Mouse (Mus musculus): Measurements from ENCODE around the gene Gm7697.
"Not testable (repeated sequence)": the region's sequence is repeated elsewhere in the genome, so short reads cannot be mapped to it uniquely, and the experiment has no call there.

The Gm7697 gene

GRCm38 (mm10) chr8:69522876-69523275 is at the start of gene Gm7697:
Gm7697 (minus strand) TSS chr8:69522976.
- not testable (repeated sequence) for DNase-seq (ENCODE audit: low read depth, low spot score)

GRCm38 (mm10) chr8:69551249-69551648 is 28.5 kb upstream of the Gm7697 start:
- not testable (repeated sequence) for DNase-seq (ENCODE audit: low read depth, low spot score)

DNA sequence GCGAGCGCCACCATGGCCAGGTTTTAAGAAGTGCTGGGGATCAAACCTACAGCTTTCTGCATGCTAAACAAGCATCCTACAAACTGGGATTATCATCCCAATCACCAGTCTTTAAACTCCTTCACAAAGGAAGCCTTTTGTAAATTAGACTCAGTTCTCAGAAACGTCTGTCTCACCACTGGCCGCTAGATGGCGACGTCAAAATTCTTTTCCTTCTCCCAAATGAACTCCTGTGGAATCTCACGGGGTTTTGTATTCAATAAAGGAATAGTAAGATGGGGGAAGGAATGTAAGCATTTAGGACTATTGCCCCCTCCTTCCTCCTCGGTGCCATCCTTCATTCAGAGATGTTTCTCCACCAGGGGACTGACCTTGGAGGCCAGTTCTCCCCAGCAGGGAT is 26.8 kb upstream of the Gm7697 start:
- DNase-seq (ENCODE audit: low read depth, low spot score): peak; percentile 81

GRCm38 (mm10) chr8:69548114-69548513 is 25.3 kb upstream of the Gm7697 start:
- DNase-seq (ENCODE audit: low read depth, low spot score): not testable (repeated sequence)

DNA sequence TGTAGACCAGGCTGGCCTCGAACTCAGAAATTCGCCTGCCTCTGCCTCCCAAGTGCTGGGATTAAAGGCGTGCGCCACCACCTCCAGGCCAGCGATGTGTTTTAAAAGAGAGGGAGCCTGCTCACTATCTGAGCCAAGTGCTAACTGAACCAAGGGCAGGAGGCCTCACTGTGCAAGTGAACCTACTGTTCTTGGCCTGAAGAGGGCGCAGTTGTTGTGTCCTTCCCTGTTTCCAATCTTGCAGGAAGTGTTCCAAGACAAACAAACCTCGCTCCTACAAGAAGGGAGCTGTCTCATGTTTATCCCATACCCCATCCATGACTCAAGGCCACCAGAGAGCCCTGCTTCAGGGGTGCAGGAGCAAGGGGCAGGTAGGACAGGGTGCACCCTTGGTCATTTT is 24.4 kb upstream of the Gm7697 start:
- DNase-seq (ENCODE audit: low read depth, low spot score): peak; percentile 35

DNA sequence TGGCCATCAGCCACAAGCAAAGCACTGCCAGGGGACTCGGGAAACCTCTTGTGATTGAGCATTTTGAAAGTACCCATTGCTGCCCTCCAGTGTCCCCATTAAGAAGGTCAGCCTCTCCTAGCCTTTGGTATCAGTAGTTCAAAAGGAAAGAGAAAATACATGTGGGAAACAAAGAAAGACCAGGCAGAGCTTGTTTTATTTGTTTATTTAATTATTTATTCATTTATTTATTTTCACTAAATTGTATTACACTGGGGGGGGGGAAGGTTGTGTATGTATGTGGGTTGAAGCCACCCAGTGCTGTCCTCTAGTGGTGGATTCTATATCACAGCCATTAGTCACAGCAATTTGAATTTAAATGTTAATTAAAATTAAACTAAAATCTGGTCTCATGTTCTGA is 22.2 kb upstream of the Gm7697 start:
- DNase-seq (ENCODE audit: low read depth, low spot score): not testable (repeated sequence)

GRCm38 (mm10) chr8:69544511-69544910 is 21.7 kb upstream of the Gm7697 start:
- peak; percentile 10 for DNase-seq (ENCODE audit: low read depth, low spot score)

DNA sequence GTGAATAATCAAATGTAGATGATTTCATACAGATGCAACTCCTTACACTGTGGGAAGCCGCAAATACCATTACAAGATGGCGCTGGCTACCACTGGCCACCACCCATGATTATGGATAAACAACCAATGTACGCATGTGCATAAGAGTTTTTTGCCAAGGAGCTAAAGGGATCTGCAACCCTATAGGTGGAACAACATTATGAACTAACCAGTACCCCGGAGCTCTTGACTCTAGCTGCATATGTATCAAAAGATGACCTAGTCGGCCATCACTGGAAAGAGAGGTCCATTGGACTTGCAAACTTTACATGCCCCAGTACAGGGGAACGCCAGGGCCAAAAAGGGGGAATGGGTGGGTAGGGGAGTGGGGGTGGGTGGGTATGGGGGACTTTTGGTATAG is 21.2 kb upstream of the Gm7697 start:
- not testable (repeated sequence) for DNase-seq (ENCODE audit: low read depth, low spot score)

GRCm38 (mm10) chr8:69540764-69541163 is 18.0 kb upstream of the Gm7697 start:
- not testable (repeated sequence) for DNase-seq (ENCODE audit: low read depth, low spot score)

- DNase-seq (ENCODE audit: low read depth, low spot score): not testable (repeated sequence)
These were observed 17.6 kb upstream of the Gm7697 start for GRCm38 (mm10) chr8:69540331-69540730.

- DNase-seq (ENCODE audit: low read depth, low spot score): not testable (repeated sequence)
These were observed 47.8 kb downstream of the Gm7697 start for GRCm38 (mm10) chr8:69474946-69475345.

DNA sequence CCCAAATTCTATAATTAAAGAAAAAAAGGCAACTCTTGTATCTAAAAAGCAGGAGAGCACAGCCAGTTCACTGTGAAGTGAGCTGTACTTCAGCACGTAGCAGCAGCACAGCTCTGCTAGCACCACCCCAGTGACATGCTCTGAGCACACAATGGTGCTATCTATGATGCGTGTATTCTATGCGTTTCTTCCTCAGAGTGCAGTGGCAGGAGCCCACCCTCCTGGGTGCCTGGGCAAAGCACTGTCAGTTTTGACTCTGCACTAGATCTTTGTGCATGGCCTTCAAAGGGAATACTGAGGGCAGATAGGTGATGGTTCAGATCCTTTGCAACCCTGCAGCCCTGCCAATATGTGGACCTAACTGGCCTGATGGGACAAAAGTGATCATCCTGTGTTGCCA is 69.3 kb downstream of the Gm7697 start, which contains the start of gene Gm9495:
Gm9495 (minus strand) TSS at position 101 of the 400 bp plus-strand sequence.
- DNase-seq (ENCODE audit: low read depth, low spot score): not testable (repeated sequence)

Measured in R1 (cell line).